Mouse (Mus musculus) embryonic facial prominence, embryonic 14.5 days (tissue): ENCODE measurements around the gene Klrk1. TPM values are rescaled to one million over a fixed set of nuclear protein-coding genes. Genes with fewer than 3 reads are reported as not detected.
"Not testable (repeated sequence)": the region's sequence is repeated elsewhere in the genome, so short reads cannot be mapped to it uniquely, and the experiment has no call there.

Experiments
- ATAC-seq: fragments of 200-750 bp; cut with Nextera tagmentation; 2 replicates; pipeline ENCODE4 v1.8.0; 2017; ENCODE audit warnings: low read depth, moderate number of reproducible peaks, moderate TSS enrichment
- DNase-seq: peaks from one replicate; pipeline ENCODE4 v3.0.0-alpha.2; 2015; ENCODE audit warnings: low spot score
- H3K27ac ChIP-seq: fragments of 300-500 bp; sonication (generic); replicated peaks from 2 replicates; pipeline ENCODE4 v1.5.1; 2014; ENCODE audit warnings: low read depth, mild to moderate bottlenecking, low read length, moderate library complexity
- H3K27me3 ChIP-seq: fragments of 300-500 bp; sonication (generic); replicated peaks from 2 replicates; pipeline ENCODE4 v1.6.1; 2014; ENCODE audit warnings: low read length; ENCODE audit not compliant: control insufficient read depth, insufficient read depth
- H3K36me3 ChIP-seq: fragments of 300-500 bp; sonication (generic); 2 replicates; pipeline ENCODE4 v1.6.1; 2014; ENCODE audit warnings: low read length, mixed read lengths; ENCODE audit not compliant: control insufficient read depth, insufficient read depth
- H3K4me1 ChIP-seq: fragments of 300-500 bp; sonication (generic); 2 replicates; pipeline ENCODE4 v1.6.1; 2014; ENCODE audit warnings: antibody characterized with exemption, low read length; ENCODE audit not compliant: control insufficient read depth, insufficient read depth
- H3K4me2 ChIP-seq: fragments of 300-500 bp; sonication (generic); 2 replicates; pipeline ENCODE4 v1.6.1; 2014; ENCODE audit warnings: low read depth, mild to moderate bottlenecking, low read length, moderate library complexity, mixed read lengths
- H3K4me3 ChIP-seq: fragments of 300-500 bp; sonication (generic); 2 replicates; pipeline ENCODE4 v1.5.1; 2014; ENCODE audit warnings: low read depth, mild to moderate bottlenecking, low read length
- H3K9ac ChIP-seq: fragments of 300-500 bp; sonication (generic); 2 replicates; pipeline ENCODE4 v1.6.1; 2014; ENCODE audit warnings: low read depth, mild to moderate bottlenecking, low read length, moderate library complexity, mixed read lengths
- H3K9me3 ChIP-seq: fragments of 300-500 bp; sonication (generic); 2 replicates; pipeline ENCODE4 v1.6.1; 2016; ENCODE audit warnings: low read length; ENCODE audit not compliant: control insufficient read depth
- WGBS: fragments of 180-500 bp; shearing (Covaris S2); extraction: QIAGEN DNeasy Blood & Tissue Kit; methylation state at CpG from one replicate; pipeline ENCODE4 v1.1.7; 2014; 5-methylcytosine and 5-hydroxymethylcytosine counted together
- polyA plus RNA-seq: library from polyadenylated mRNA; unstranded; fragments of >200 nt; fragmentation: Nextera tagmentation; extraction: Ambion mirVana; gene quantifications from 2 replicates; pipeline ENCODE4 v1.2.1, GENCODE M21; 2014

Gene Klrk1
- 0.06 TPM in 1 of 2 replicates, not detected in the other for polyA plus RNA-seq

DNA sequence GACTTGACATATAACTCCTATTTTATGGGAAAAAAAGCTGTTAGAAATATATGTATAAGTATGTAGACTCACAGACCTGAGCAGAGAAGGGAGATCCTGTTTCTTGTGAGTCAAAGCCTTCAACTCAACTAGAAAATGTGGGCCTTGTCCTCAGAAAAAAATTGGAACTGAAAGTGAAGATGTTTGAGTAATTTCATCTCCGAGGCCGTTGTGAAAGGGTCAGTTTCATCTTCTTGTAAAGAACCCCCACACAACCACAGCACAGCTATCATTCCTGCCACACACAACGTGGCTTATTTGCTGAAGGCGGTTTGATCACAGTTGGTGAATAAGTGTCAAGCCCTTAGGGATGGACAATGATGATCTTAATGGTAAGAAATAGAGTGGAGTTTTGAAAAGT is at the start of gene Klrk1:
Klrk1 (minus strand) TSS at position 130 of the 400 bp plus-strand sequence.
- ATAC-seq: no peak
- DNase-seq: no peak
- H3K36me3 ChIP-seq: no peaks in the 10 kb centered on the region
- H3K9ac ChIP-seq: no peak within 1 kb of the TSS
- H3K27me3 ChIP-seq: no peaks in the 10 kb centered on the region
- WGBS: 76% methylated on average over 4 of the region's 4 CpGs
- no peak within 1 kb of the TSS for H3K4me2 ChIP-seq
- H3K9me3 ChIP-seq: no peaks in the 10 kb centered on the region
- H3K4me3 ChIP-seq: no peak within 1 kb of the TSS
- H3K27ac ChIP-seq: no peak within 1 kb of the TSS
- no peaks in the 10 kb centered on the region for H3K4me1 ChIP-seq

DNA sequence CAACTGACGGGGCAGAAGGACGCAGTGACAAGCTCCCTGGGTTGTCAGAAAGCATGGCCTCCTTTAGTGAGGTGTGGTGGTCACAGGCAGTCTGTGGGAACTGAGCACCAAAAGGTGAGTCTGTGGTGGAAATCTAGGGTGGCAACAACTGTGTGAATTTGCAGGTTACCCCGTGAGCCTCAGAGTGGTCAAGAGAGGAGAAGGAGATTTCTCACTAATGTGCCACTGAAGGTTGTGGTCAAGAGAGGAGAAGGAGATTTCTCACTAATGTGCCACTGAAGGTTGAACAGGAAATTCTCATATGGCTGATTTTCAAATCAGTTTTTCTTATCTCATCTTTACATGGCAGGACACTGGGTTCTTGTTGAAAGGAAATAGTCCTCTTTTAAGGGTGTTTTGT is 37.6 kb upstream of the Klrk1 start:
- H3K9me3 ChIP-seq, H3K4me3 ChIP-seq: not testable (repeated sequence)
- WGBS: no CpG with 5 or more reads among the region's 3 CpGs

DNA sequence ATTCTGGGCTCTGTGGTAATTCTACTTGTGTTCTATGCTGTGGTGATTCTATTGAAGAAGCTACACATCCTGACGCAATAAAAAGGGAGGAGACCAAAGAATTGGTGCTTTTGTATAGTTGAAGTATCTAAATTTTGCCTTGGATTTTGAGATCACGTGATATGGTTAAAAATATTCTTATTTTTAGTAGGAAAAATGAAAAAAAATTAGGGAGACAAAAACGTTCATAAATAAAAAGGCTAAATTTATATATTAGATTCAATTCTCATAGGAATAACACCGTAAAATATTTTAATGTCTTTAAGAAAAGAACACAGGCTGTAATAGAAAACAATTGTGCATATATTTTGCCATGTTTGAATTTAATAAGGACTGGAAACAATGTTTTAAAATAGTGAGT is 36.9 kb upstream of the Klrk1 start, which contains the start of gene Klrc2:
Klrc2 (minus strand) TSS at position 101 of the 400 bp plus-strand sequence.
- not testable (repeated sequence) for H3K27me3 ChIP-seq, ATAC-seq, DNase-seq, H3K4me1 ChIP-seq, H3K4me2 ChIP-seq, H3K9me3 ChIP-seq, H3K27ac ChIP-seq, H3K4me3 ChIP-seq, H3K9ac ChIP-seq, H3K36me3 ChIP-seq
- WGBS: 78% methylated on average over 4 of the region's 4 CpGs

More for the DNA sequence above, 37.6 kb upstream of the Klrk1 start:
- H3K27ac ChIP-seq, H3K36me3 ChIP-seq, H3K27me3 ChIP-seq, ATAC-seq, H3K4me1 ChIP-seq, H3K4me2 ChIP-seq, DNase-seq, H3K9ac ChIP-seq: not testable (repeated sequence)

DNA sequence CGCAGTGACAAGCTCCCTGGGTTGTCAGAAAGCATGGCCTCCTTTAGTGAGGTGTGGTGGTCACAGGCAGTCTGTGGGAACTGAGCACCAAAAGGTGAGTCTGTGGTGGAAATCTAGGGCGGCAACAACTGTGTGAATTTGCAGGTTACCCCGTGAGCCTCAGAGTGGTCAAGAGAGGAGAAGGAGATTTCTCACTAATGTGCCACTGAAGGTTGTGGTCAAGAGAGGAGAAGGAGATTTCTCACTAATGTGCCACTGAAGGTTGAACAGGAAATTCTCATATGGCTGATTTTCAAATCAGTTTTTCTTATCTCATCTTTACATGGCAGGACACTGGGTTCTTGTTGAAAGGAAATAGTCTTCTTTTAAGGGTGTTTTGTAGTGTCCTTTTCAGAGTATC is 20.4 kb upstream of the Klrk1 start:
- no CpG with 5 or more reads among the region's 3 CpGs for WGBS
- not testable (repeated sequence) for H3K36me3 ChIP-seq, H3K4me2 ChIP-seq

DNA sequence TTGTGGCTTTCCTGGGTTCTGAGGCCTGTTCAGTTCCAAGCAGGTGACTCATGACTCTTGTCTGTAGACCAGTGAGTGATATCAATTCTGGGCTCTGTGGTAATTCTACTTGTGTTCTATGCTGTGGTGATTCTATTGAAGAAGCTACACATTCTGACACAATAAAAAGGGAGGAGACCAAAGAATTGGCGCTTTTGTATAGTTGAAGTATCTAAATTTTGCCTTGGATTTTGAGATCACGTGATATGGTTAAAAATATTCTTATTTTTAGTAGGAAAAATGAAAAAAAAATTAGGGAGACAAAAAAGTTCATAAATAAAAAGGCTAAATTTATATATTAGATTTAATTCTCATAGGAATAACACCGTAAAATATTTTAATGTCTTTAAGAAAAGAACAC is 19.6 kb upstream of the Klrk1 start, which contains the start of gene Klrc3:
Klrc3 (minus strand) TSS at position 101 of the 400 bp plus-strand sequence.
- H3K27ac ChIP-seq, H3K36me3 ChIP-seq, H3K4me1 ChIP-seq, H3K4me3 ChIP-seq, ATAC-seq, H3K4me2 ChIP-seq, H3K9ac ChIP-seq, H3K27me3 ChIP-seq, DNase-seq, H3K9me3 ChIP-seq: not testable (repeated sequence)
- WGBS: 85% methylated on average over 3 of the region's 3 CpGs

More for the DNA sequence above, 20.4 kb upstream of the Klrk1 start:
- not testable (repeated sequence) for DNase-seq, ATAC-seq, H3K4me3 ChIP-seq, H3K9me3 ChIP-seq, H3K27ac ChIP-seq, H3K4me1 ChIP-seq, H3K9ac ChIP-seq, H3K27me3 ChIP-seq

DNA sequence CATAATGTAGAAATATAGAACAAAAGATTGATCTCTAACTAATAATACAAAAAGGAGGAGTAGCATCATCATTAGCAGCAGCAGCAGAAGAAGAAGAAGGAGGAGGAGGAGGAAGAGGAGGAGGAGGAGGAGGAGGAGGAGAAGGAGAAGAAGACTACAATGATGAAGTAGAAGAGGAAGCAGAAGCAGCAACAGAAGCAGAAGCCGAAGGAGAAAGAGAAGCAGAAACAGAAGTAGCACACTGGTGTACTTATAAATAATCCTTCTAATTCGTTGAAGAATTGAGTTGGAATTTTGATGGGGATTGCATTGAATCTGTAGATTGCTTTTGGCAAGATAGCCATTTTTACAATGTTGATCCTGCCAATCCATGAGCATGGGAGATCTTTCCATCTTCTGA is 7.4 kb upstream of the Klrk1 start:
- not testable (repeated sequence) for H3K9me3 ChIP-seq, H3K27me3 ChIP-seq, H3K4me1 ChIP-seq, H3K27ac ChIP-seq, H3K4me2 ChIP-seq, ATAC-seq, H3K4me3 ChIP-seq, H3K36me3 ChIP-seq, H3K9ac ChIP-seq, DNase-seq
- WGBS: 77% methylated on average over 2 of the region's 2 CpGs

DNA sequence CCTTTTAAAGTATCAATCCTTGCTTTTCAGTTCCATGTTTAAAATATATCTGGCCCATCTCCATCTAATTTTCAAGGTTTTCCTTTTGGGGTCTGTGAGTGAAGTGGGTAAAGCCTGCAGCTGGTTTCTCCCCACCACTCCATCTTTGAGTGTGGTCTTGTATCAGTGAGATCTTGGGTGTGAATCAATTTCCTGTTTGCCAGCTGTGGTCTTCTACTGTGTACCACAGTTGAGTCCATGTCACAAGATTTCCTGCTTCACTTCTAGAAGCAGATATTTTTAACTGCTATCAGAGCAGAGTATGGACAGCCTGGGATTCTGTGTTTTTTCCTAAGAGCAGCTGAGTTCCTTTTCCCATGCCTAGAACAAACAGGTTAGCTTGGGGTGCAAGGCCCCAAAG is 15.3 kb downstream of the Klrk1 start:
- DNase-seq (no peak), ATAC-seq (no peak)
- H3K36me3 ChIP-seq: no peaks in the 10 kb centered on the region

DNA sequence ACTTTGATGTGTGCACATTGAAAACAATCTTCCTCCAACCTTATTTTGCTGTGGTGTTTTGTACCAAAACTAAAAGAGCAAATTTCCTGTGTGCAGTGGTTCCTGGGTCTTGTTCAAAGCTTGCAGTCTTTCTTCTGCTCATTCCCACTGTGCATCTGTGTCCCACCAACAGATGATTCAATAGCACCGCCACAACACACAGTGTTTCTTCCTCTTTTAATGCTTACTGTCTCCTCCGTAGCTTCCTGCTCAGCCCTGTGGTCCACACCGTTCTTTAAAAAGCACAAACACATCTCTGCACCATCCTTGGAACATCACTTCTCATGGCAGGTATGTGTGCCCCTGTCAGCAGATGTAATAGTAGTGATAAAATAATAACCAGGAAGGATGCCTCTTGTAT is 32.2 kb downstream of the Klrk1 start, which contains the start of gene Klrd1:
Klrd1 (plus strand) TSS at position 275 of the 400 bp plus-strand sequence.
- H3K4me3 ChIP-seq: no peak within 1 kb of the TSS
- 78% methylated on average over 3 of the region's 3 CpGs for WGBS
- no peak within 1 kb of the TSS for H3K4me2 ChIP-seq
- no peaks in the 10 kb centered on the region for H3K27me3 ChIP-seq
- H3K9ac ChIP-seq: no peak within 1 kb of the TSS
- H3K4me1 ChIP-seq: no peaks in the 10 kb centered on the region
- DNase-seq (no peak), ATAC-seq (no peak)
- H3K36me3 ChIP-seq: no peaks in the 10 kb centered on the region
- no peaks in the 10 kb centered on the region for H3K9me3 ChIP-seq
- H3K27ac ChIP-seq: no peak within 1 kb of the TSS

More for the DNA sequence above, 15.3 kb downstream of the Klrk1 start:
- Histone ChIP-seq H3K4me1 (no peaks in the 10 kb centered on the region), H3K4me2 (no peak overlapping the region), H3K4me3 (no peak overlapping the region), H3K9me3 (no peaks in the 10 kb centered on the region), H3K27me3 (no peaks in the 10 kb centered on the region), H3K27ac (no peak overlapping the region), H3K9ac (no peak overlapping the region)

DNA sequence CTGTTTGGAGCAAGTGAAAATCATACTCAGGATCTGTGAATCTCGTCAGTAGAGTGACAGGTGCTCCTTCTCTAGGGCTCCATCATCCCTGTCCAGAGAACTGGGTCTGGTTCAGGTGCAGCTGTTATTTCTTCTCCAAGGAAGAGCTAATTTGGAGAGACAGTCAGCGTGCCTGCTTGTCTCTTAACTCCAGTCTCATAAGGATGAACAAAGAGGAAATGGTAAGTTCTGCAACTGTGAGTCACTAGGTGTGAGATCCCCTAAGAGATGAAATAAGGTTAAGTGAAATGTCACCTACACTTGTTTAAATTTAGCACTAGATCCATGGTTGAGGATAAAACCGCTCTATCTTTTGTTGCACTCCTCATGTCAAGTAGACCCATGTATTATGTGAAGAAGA is 40.6 kb downstream of the Klrk1 start:
- 73% methylated on average over 3 of the region's 3 CpGs for WGBS
- H3K27me3 ChIP-seq: no peaks in the 10 kb centered on the region

More for the DNA sequence above, 40.6 kb downstream of the Klrk1 start:
- Histone ChIP-seq H3K9me3 (no peaks in the 10 kb centered on the region), H3K4me1 (no peaks in the 10 kb centered on the region), H3K4me3 (no peak overlapping the region), H3K9ac (no peak overlapping the region), H3K36me3 (no peaks in the 10 kb centered on the region), H3K4me2 (no peak overlapping the region), H3K27ac (no peak overlapping the region)
- no peak for ATAC-seq
- DNase-seq: no peak
